Mouse (Mus musculus) testis, adult 2 months (tissue): Measurements from ENCODE around the gene Lrrc8d. TPM values are rescaled to one million over a fixed set of nuclear protein-coding genes. Genes with fewer than 3 reads are reported as not detected.

Experiments
- H3K27ac ChIP-seq: fragments of 200-500 bp; 2 replicates; pipeline ENCODE4 v1.5.1; 2012; ENCODE audit warnings: low read depth, low read length; ENCODE audit not compliant: control insufficient read depth, insufficient read depth
- H3K27me3 ChIP-seq: fragments of 200-500 bp; 2 replicates; pipeline ENCODE4 v1.6.1; 2012; ENCODE audit warnings: mild to moderate bottlenecking, low read length, moderate library complexity; ENCODE audit not compliant: control insufficient read depth, insufficient read depth
- H3K36me3 ChIP-seq: fragments of 200-500 bp; 2 replicates; pipeline ENCODE4 v1.6.1; 2012; ENCODE audit warnings: mild to moderate bottlenecking, low read length; ENCODE audit not compliant: control insufficient read depth, insufficient read depth
- H3K4me1 ChIP-seq: fragments of 200-500 bp; 2 replicates; pipeline ENCODE4 v1.6.1; 2012; ENCODE audit warnings: low read length; ENCODE audit not compliant: control insufficient read depth, insufficient read depth
- H3K4me3 ChIP-seq: fragments of 200-500 bp; 2 replicates; pipeline ENCODE4 v1.5.1; 2012; ENCODE audit warnings: low read depth, mild to moderate bottlenecking, low read length, moderate library complexity, mixed read lengths; ENCODE audit not compliant: control insufficient read depth
- CTCF ChIP-seq: fragments of 200-500 bp; IDR thresholded peaks from 2 replicates; pipeline ENCODE4 v1.5.1; 2012; ENCODE audit warnings: low read depth, mild to moderate bottlenecking, inconsistent platforms, low read length, moderate library complexity; ENCODE audit not compliant: control insufficient read depth, insufficient read depth, insufficient replicate concordance
- POLR2A ChIP-seq: fragments of 200-500 bp; IDR thresholded peaks from 2 replicates; pipeline ENCODE4 v1.6.1; 2012; ENCODE audit warnings: low read depth, mild to moderate bottlenecking, inconsistent platforms, low read length, moderate library complexity; ENCODE audit not compliant: control insufficient read depth
- polyA plus RNA-seq: library from polyadenylated mRNA; depleted of rRNA; stranded (reverse); fragments of >200 nt; gene quantifications from 2 replicates; pipeline ENCODE4 v1.2.3, GENCODE M21; 2012; rRNA removed

The Lrrc8d gene
- polyA plus RNA-seq, 1 experiment, result 4.8 TPM

DNA sequence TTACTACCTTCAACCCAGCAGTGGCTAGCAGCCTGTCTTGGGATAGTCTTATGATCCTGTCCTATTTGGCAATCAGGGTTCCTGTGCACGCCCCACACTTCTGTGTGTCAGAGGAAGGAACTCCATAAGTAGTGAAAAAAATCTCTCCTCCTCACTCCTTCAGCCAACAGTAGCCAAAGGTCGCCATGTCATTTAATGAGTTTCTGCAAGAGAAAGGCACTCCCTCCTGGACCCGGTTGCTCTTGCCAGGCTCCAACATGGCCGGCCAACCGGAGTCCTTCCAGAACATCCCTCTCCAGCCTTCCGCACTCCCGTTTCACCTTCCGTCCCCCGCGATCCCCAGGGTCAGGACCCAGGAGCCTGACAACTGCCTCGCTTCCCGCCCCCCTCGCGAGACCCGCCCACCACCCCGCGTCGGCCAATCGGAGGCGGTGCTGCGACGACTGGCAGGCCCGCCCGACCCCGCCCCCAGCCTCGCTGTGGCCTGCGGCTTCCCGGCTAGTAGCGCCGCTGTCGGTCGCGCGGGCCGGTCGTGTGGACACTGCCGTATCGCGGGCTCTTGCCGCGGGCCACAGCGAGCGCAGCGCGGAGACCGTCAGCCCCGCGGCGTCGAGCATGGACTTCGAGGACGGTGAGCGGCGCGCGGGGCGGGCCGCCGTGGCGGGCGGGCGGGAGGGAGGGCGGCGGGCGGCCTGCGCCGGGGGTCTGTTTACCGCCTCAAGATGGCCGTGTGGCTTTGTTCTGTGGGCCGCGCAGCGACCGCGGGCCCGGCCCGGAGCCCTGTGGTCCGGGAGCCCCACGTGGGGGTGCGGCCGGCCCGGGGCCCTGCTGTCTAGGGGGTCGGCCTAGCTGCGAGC is 176.5 kb downstream of the Lrrc8d start, which contains the start of gene Zfp326:
Gene Zfp326, plus strand, starts transcription at position 498 of the 857 bp plus-strand sequence.
- Histone ChIP-seq H3K4me3 (peak within 1 kb of the TSS; percentile 96), H3K27me3 (no peaks in the 10 kb centered on the region), H3K4me1 (peaks cover 7% of the 10 kb centered on the region), H3K36me3 (no peaks in the 10 kb centered on the region), H3K27ac (peak within 1 kb of the TSS; percentile 93)
- TF ChIP-seq POLR2A, result peak; percentile 90
- TF ChIP-seq CTCF, result no peak

DNA sequence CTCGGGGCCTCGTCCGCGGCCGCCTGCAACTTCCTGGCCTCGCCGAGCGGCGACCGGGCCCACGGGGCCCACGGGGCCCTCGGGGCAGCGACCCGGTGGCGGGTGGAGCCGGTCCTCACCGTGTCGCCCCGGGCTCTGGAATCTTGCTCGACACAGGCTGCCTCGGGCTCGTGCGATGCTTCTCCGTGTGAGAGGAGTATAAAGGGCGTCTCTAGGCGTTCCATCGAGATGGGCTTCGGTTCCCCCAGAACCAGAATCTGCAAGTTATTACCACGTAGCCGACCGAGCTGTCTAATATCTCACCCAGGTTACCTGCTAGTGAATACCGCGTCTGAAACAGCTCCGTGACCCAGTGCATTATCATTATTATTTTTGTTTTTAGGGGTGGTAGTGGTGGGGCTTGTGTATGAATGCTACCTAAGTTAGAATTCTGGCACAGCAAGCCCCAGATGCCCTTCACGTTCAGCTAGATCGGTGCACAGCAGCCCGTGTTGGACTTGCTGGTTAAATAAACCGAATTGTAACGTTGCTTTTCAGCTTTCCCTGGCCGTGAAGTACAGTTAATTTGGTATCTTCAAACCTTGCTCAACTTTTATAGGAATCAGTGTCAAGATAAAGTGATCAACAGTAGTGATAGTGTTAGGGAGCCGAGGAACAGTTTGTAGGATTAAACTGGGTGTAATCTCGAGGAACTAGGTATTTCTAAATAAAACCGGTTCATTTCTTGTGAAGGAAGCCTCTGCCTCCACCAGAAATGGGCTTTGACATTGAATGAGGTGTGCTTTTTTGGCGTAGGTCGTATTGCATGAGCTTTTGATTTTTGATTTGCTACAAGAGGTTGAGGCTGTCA is 177.4 kb downstream of the Lrrc8d start:
- no peaks in the 10 kb centered on the region for H3K36me3 ChIP-seq
- peak overlapping the region; percentile 93 for H3K27ac ChIP-seq
- no peaks in the 10 kb centered on the region for H3K27me3 ChIP-seq
- no peak for TF ChIP-seq POLR2A
- TF ChIP-seq CTCF, result no peak
- H3K4me1 ChIP-seq, result peaks cover 7% of the 10 kb centered on the region
- peak overlapping the region; percentile 96 for H3K4me3 ChIP-seq

Other genes with a start within 250 kb of the Lrrc8d start
- gene Lrrc8c, start 180.6 kb upstream of the Lrrc8d start, polyA plus RNA-seq, result 13.0 and 14.7 TPM in 2 replicates
- 12.3 and 14.2 TPM in 2 replicates for gene Zfp326, start 176.6 kb downstream of the Lrrc8d start, polyA plus RNA-seq